Mouse (Mus musculus) neural tube, embryonic 12.5 days (tissue): ENCODE measurements at regions not wholly inside any gene's neighbourhood (a gene's known extent, or its start where the extent isn't known, plus 50 kb on each side); places are given as distances from the start of the nearest gene placed in this dataset.
"Not testable (repeated sequence)": the region's sequence is repeated elsewhere in the genome, so short reads cannot be mapped to it uniquely, and the experiment has no call there.

Experiments
- ATAC-seq: fragments of 200-750 bp; cut with Nextera tagmentation; 2 replicates; pipeline ENCODE4 v1.8.0; 2017; ENCODE audit warnings: low read depth, mild to moderate bottlenecking, moderate TSS enrichment, moderate library complexity; ENCODE audit not compliant: low FRiP score
- H3K27ac ChIP-seq: fragments of 300-500 bp; sonication (generic); 2 replicates; pipeline ENCODE4 v1.5.1; 2016
- H3K27me3 ChIP-seq: fragments of 300-500 bp; sonication (generic); replicated peaks from 2 replicates; pipeline ENCODE4 v1.6.1; 2016; ENCODE audit warnings: mild to moderate bottlenecking
- H3K36me3 ChIP-seq: fragments of 300-500 bp; sonication (generic); 2 replicates; pipeline ENCODE4 v1.6.1; 2016; ENCODE audit warnings: mild to moderate bottlenecking
- H3K4me1 ChIP-seq: fragments of 300-500 bp; sonication (generic); 2 replicates; pipeline ENCODE4 v1.6.1; 2016
- H3K4me2 ChIP-seq: fragments of 300-500 bp; sonication (generic); replicated peaks from 2 replicates; pipeline ENCODE4 v1.6.1; 2016; ENCODE audit warnings: mild to moderate bottlenecking
- H3K4me3 ChIP-seq: fragments of 300-500 bp; sonication (generic); 2 replicates; pipeline ENCODE4 v1.5.1; 2016
- H3K9ac ChIP-seq: fragments of 300-500 bp; sonication (generic); 2 replicates; pipeline ENCODE4 v1.6.1; 2016; ENCODE audit warnings: mild to moderate bottlenecking
- H3K9me3 ChIP-seq: fragments of 300-500 bp; sonication (generic); 2 replicates; pipeline ENCODE4 v1.6.1; 2016; ENCODE audit warnings: mild to moderate bottlenecking
- WGBS: fragments of 180-500 bp; shearing (Covaris S2); methylation state at CpG from one replicate; pipeline ENCODE4 v1.1.7; 2016; 5-methylcytosine and 5-hydroxymethylcytosine counted together

- H3K9me3 ChIP-seq = no peaks in the 10 kb centered on the region
- H3K9ac ChIP-seq = no peak overlapping the region
- WGBS = 73% methylated on average over 1 of the region's 1 CpGs
- H3K4me3 ChIP-seq = no peak overlapping the region
- H3K4me2 ChIP-seq = no peak overlapping the region
- no peaks in the 10 kb centered on the region for H3K4me1 ChIP-seq
- ATAC-seq = no peak
- no peak overlapping the region for H3K27ac ChIP-seq
- no peaks in the 10 kb centered on the region for H3K27me3 ChIP-seq
- no peaks in the 10 kb centered on the region for H3K36me3 ChIP-seq
These were observed 187.5 kb upstream of the Tac1 start for GRCm38 (mm10) chr6:7367166-7367565.

- no peak overlapping the region for H3K4me2 ChIP-seq
- ATAC-seq = peak; percentile 77
- H3K9ac ChIP-seq = no peak overlapping the region
- H3K9me3 ChIP-seq = no peaks in the 10 kb centered on the region
- WGBS = 53% methylated on average over 4 of the region's 4 CpGs
- no peaks in the 10 kb centered on the region for H3K27me3 ChIP-seq
- no peak overlapping the region for H3K4me3 ChIP-seq
- H3K36me3 ChIP-seq = no peaks in the 10 kb centered on the region
- H3K27ac ChIP-seq = no peak overlapping the region
- H3K4me1 ChIP-seq = peaks cover 5% of the 10 kb centered on the region
These were observed 180.1 kb upstream of the Tac1 start for GRCm38 (mm10) chr6:7374629-7375028.

- no peaks in the 10 kb centered on the region for H3K9me3 ChIP-seq
- no peak for ATAC-seq
- no peak overlapping the region for H3K9ac ChIP-seq
- peaks cover 5% of the 10 kb centered on the region for H3K4me1 ChIP-seq
- no peak overlapping the region for H3K4me3 ChIP-seq
- 92% methylated on average over 2 of the region's 2 CpGs for WGBS
- no peak overlapping the region for H3K27ac ChIP-seq
- H3K27me3 ChIP-seq = no peaks in the 10 kb centered on the region
- H3K4me2 ChIP-seq = no peak overlapping the region
- H3K36me3 ChIP-seq = no peaks in the 10 kb centered on the region
These were observed 178.8 kb upstream of the Tac1 start for GRCm38 (mm10) chr6:7375851-7376250.

GRCm38 (mm10) chr6:7378651-7379050, 176.0 kb upstream of the Tac1 start:
- Histone ChIP-seq H3K27ac (no peak overlapping the region), H3K4me1 (peaks cover 5% of the 10 kb centered on the region), H3K27me3 (no peaks in the 10 kb centered on the region), H3K4me2 (no peak overlapping the region), H3K9ac (no peak overlapping the region), H3K9me3 (no peaks in the 10 kb centered on the region), H3K36me3 (no peaks in the 10 kb centered on the region), H3K4me3 (no peak overlapping the region)
- ATAC-seq = no peak
- 68% methylated on average over 5 of the region's 5 CpGs for WGBS

- H3K4me3 ChIP-seq = no peak overlapping the region
- H3K27me3 ChIP-seq = no peaks in the 10 kb centered on the region
- no peak for ATAC-seq
- no peak overlapping the region for H3K9ac ChIP-seq
- no peaks in the 10 kb centered on the region for H3K36me3 ChIP-seq
- no peak overlapping the region for H3K27ac ChIP-seq
- no peak overlapping the region for H3K4me2 ChIP-seq
- 40% methylated on average over 2 of the region's 2 CpGs for WGBS
- no peaks in the 10 kb centered on the region for H3K4me1 ChIP-seq
- H3K9me3 ChIP-seq = no peaks in the 10 kb centered on the region
These were observed 129.9 kb upstream of the Tac1 start for GRCm38 (mm10) chr6:7424731-7425130.

GRCm38 (mm10) chr6:7441725-7442124, 113.0 kb upstream of the Tac1 start:
- Histone ChIP-seq H3K27me3 (no peaks in the 10 kb centered on the region), H3K27ac (no peak overlapping the region), H3K4me3 (no peak overlapping the region), H3K36me3 (no peaks in the 10 kb centered on the region), H3K4me2 (no peak overlapping the region), H3K9ac (no peak overlapping the region), H3K4me1 (no peaks in the 10 kb centered on the region), H3K9me3 (no peaks in the 10 kb centered on the region)
- WGBS = 38% methylated on average over 3 of the region's 3 CpGs
- ATAC-seq = no peak

- H3K9ac ChIP-seq, H3K27ac ChIP-seq, H3K27me3 ChIP-seq, H3K4me3 ChIP-seq, H3K9me3 ChIP-seq, H3K4me2 ChIP-seq, H3K4me1 ChIP-seq, ATAC-seq, H3K36me3 ChIP-seq: not testable (repeated sequence)
- 64% methylated on average over 3 of the region's 3 CpGs for WGBS
These were observed 112.4 kb upstream of the Tac1 start for GRCm38 (mm10) chr6:7442286-7442685.

- no peaks in the 10 kb centered on the region for H3K36me3 ChIP-seq
These were observed 98.8 kb upstream of the Tac1 start for GRCm38 (mm10) chr6:7455881-7456280.

GRCm38 (mm10) chr6:7463896-7464295, 90.8 kb upstream of the Tac1 start:
- WGBS = 95% methylated on average over 2 of the region's 2 CpGs
- ATAC-seq = no peak
- Histone ChIP-seq H3K36me3 (no peaks in the 10 kb centered on the region), H3K4me1 (no peaks in the 10 kb centered on the region), H3K27ac (no peak overlapping the region), H3K27me3 (no peaks in the 10 kb centered on the region), H3K9me3 (no peaks in the 10 kb centered on the region), H3K4me2 (no peak overlapping the region), H3K9ac (no peak overlapping the region), H3K4me3 (no peak overlapping the region)

More at GRCm38 (mm10) chr6:7455881-7456280, 98.8 kb upstream of the Tac1 start:
- no peaks in the 10 kb centered on the region for H3K27me3 ChIP-seq
- H3K4me3 ChIP-seq = no peak overlapping the region
- 88% methylated on average over 3 of the region's 3 CpGs for WGBS
- no peak for ATAC-seq
- H3K27ac ChIP-seq = no peak overlapping the region
- no peaks in the 10 kb centered on the region for H3K4me1 ChIP-seq
- no peaks in the 10 kb centered on the region for H3K9me3 ChIP-seq
- no peak overlapping the region for H3K9ac ChIP-seq
- H3K4me2 ChIP-seq = no peak overlapping the region

- Histone ChIP-seq H3K4me2 (no peak overlapping the region), H3K4me3 (no peak overlapping the region), H3K36me3 (no peaks in the 10 kb centered on the region), H3K27ac (no peak overlapping the region), H3K27me3 (no peaks in the 10 kb centered on the region), H3K9me3 (no peaks in the 10 kb centered on the region), H3K4me1 (no peaks in the 10 kb centered on the region), H3K9ac (no peak overlapping the region)
- ATAC-seq = no peak
- 90% methylated on average over 2 of the region's 2 CpGs for whole genome bisulfite sequencing
These were observed 90.3 kb upstream of the Tac1 start for GRCm38 (mm10) chr6:7464346-7464745.

GRCm38 (mm10) chr6:7472366-7473026, 82.2 kb upstream of the Tac1 start:
- Histone ChIP-seq H3K4me2 (no peak overlapping the region), H3K9me3 (no peaks in the 10 kb centered on the region), H3K9ac (no peak overlapping the region), H3K4me1 (no peaks in the 10 kb centered on the region), H3K4me3 (no peak overlapping the region), H3K27ac (no peak overlapping the region), H3K27me3 (no peaks in the 10 kb centered on the region), H3K36me3 (no peaks in the 10 kb centered on the region)
- ATAC-seq = no peak
- 78% methylated on average over 7 of the region's 7 CpGs for WGBS

GRCm38 (mm10) chr6:7473730-7474129, 80.9 kb upstream of the Tac1 start:
- H3K9me3 ChIP-seq = no peaks in the 10 kb centered on the region

GRCm38 (mm10) chr6:7476907-7477306, 77.8 kb upstream of the Tac1 start:
- no peak for ATAC-seq
- H3K9me3 ChIP-seq = no peaks in the 10 kb centered on the region
- H3K4me1 ChIP-seq = no peaks in the 10 kb centered on the region
- H3K27me3 ChIP-seq = no peaks in the 10 kb centered on the region
- WGBS = 88% methylated on average over 1 of the region's 1 CpGs
- H3K4me2 ChIP-seq = no peak overlapping the region
- H3K27ac ChIP-seq = no peak overlapping the region
- no peak overlapping the region for H3K9ac ChIP-seq
- no peaks in the 10 kb centered on the region for H3K36me3 ChIP-seq
- no peak overlapping the region for H3K4me3 ChIP-seq

More at GRCm38 (mm10) chr6:7473730-7474129, 80.9 kb upstream of the Tac1 start:
- H3K9ac ChIP-seq = no peak overlapping the region
- no peak overlapping the region for H3K4me3 ChIP-seq
- 70% methylated on average over 3 of the region's 3 CpGs for WGBS
- no peak overlapping the region for H3K4me2 ChIP-seq
- H3K27me3 ChIP-seq = no peaks in the 10 kb centered on the region
- no peaks in the 10 kb centered on the region for H3K36me3 ChIP-seq
- H3K27ac ChIP-seq = no peak overlapping the region
- no peak for ATAC-seq
- no peaks in the 10 kb centered on the region for H3K4me1 ChIP-seq
